Mouse (Mus musculus) lung, postnatal 10 days (tissue): ENCODE results near the gene 5730596B20Rik.

ENCODE experiments used
- DNase-seq: peaks from one replicate; pipeline ENCODE4 v3.0.0; 2021

5730596B20Rik gene

DNA sequence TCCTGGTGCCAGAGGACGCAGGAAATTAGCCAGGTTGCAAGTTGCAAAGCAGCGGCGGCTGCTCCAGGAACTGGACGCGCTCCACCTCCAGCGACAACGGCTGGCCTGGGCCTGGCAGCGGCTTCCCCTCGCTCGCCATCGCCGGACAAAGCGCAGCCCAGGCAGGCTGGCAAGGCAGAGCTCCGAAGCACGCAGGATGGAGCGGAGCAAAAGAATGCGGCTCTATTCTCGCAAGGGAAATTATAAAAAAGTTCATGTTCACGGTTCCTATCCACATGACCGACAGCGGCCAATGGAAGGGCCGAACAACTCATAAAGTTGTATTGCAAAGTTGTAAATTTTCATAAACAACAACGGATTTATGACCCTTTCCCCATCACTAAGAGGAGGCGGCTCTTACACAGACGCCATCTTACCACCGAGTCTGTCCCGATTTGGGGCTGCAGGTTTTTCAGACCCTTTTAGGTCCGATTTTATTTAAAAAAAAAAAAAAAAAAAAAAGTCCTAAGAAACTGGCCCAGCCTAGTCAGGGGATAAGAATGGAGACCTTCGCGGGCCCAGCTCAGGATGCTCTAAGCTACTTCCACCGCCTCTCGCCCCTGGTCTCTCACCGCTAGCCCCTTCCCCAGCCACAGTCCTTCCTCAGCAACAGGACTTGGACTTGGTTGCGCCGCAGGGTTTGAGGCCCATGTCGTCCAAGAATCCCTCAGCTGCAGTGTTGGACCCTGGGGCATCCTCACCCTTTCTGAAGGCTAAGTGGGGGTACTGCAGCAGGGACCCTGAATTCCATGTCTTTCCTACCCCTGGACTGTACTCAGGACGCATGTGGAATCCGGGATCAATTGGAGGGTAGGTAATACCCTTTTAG, 36.1 kb downstream of the 5730596B20Rik start, which contains the start of the genes Hoxa3 and Gm28308:
TSS of gene Hoxa3 (minus strand) at position 218 of the 868 bp plus-strand sequence.
TSS of gene Gm28308 (minus strand) at position 221 of the 868 bp plus-strand sequence.
- DNase-seq, result peak; percentile 65

DNA sequence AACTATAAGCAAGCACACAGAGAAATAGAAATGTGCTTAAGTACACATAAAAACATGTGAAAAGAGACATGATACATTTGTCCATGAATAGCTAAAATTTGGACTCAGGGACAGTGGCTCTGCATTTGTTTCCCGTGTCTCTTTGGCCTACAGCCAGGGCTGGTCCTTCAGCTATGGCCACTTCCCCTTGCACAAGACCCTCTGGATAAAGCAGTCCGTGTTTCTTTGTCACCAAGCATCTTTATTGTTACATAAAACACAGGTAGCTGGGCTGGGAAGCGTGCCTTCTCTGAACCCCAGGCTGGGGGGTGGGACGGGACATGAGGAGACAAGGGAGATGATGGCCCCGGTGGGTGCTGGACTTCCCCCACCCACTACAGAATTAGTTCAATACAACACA, 37.0 kb downstream of the 5730596B20Rik start:
- DNase-seq, result no peak

DNA sequence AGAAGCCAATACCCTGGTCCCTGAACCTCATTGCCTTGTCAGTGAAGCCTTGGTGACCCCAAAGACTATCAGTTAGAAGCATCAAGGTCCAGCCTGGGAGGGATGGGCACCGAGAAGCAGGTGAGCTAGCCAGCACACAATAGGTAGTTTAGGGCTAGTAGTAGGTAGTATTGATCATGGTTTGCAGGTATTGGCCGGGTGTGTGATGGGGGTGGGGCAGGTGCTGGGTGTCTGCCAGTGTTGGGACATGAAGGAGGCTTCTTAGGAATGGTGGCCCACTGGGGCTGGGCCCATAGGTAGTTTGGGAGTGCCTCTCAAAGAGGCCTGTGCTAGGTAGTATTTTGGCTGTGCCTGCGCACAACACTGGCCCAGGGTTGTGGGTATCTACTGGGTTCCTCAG, 37.8 kb downstream of the 5730596B20Rik start:
- no peak for DNase-seq

DNA sequence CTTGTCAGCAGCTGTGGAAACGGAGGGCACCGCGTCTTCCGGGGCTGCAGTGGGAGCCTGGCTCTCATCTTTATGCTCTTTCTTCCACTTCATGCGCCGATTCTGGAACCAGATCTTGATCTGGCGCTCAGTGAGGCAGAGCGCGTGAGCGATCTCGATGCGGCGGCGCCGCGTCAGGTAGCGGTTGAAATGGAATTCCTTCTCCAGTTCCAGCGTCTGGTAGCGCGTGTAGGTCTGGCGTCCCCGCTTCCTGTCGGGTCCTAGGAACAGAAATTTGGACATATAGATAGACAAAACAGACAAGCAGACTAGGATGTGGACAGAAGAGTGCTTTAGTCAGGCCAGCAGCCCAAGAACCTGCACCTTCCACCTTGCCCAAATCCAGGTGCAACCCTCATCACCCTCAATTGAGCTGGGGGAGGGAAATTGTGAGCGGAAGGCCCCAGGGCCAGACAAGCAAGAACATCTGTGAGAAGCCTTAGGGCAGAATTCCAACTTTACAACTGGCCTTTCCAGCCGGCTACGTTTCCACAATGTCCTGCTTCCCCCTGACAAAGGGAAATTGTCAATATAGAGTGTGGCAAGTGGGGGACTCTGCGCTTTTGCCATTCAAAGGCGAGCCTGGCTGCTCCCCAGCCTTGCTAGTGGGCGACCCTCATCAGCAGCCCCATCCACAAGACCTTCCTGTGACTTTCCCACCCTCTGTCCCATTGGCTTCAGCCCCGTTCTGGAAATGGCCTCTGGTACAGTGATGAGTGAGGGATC, 38.7 kb downstream of the 5730596B20Rik start:
- no peak for DNase-seq

DNA sequence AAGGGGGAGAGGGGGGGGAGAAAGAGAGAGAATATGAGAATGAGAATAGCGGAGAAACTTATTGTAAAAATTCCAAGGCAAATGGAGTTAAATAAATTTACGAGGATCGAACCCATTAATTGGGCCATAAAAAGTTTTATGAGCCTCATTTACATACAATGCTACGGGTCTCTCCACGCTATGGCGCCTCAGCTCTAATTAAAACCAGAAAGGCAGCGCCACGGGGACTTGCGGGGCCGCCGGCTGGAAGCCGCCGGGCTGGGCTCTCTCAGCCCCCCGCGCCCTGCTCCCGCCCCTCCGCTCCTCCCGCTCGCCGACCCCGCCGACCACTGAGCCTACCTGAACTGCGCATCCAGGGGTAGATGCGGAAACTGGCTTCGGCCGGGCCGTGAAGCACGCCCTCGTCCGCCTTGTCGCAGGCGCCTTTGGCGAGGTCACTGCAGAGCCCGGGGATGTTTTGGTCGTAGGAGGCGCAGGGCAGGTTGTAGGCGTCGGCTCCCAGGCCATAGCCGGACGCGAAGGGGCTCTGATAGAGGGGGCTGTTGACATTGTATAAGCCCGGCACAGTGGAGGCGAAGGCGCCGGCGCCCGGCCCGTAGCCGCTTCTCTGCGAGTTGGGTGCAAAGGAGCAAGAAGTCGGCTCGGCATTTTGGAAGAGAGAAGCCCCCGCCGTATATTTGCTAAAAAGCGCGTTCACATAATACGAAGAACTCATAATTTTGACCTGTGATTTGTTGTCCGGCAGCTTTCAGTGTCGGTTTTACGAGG, 39.6 kb downstream of the 5730596B20Rik start:
- DNase-seq, result no peak

DNA sequence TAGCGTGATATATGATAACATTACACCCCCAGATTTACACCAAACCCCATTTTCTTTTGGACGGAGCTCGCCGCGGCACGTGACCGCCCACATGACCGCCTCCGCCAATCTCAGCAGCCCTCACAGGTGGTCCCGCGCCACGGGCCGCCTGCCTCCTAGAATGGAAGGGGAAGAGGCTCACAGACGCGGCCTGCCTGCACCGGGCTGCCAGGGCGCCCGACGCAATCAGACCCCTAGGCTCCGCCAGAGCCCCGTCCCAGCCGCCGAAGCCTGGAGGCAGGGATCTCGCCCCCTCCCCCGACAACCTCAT, 40.1 kb downstream of the 5730596B20Rik start:
- DNase-seq, result peak; percentile 79

DNA sequence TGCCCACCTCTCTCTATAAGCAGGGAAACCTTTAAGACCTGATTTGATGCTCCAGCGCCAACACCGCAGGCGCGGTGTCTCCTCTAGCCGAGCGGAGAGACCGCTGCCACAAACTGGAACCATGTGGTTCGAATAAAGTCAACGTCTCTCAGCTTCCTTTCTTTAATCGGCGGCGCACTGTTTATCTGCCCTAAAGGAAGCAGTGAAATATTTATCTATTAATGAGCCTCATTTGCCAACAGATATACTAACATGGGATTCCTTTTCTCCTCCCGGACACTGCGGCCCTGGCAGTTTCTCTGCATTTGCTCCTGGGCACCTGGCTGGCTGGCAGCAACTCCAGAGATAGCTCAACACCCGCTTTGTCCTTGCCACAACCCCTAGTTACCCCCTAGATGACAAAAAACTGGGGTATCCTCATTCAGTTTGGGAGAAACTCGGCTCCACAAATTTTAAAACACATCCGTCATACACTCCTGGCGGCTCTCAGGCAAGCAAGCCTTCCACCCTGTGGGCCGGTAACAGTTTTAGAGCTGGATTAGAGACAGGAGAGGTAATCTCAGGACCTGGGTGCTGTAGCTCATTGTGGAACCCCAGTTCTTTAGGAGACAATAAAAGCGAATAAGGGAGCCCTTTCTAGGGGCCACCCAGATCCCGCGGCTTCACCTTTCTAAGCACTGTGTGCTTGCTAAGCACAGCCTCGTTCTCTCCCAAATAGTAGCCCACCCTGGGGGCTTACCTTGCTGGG, 40.8 kb downstream of the 5730596B20Rik start:
- DNase-seq, result no peak

DNA sequence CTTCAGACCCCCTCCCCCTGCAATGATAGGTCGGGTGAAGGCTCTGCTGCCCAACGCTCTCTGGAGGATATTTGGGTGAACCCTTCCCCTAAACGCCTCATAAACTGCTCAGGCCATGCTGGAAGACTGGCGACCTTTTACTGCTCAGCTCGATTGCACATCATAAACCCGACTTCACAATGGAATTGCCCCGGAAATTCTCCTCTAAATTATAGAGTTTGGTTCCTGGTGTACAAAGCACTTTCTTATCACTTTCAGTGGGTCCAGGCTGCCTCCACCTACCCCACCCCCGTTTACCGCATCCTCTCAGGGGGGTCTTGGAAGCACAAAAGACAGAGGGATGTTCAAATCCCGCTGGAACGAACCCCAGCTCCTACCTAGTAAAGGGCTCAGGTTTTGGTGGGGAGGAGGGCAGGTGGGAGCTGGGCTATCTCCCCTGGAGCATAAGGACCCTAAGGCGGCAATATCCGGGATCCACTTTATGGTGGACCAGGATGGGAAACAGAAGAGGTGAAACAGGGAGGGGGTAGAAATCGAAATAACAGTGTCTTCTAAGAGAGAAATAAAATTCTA, 41.4 kb downstream of the 5730596B20Rik start:
- DNase-seq, result no peak

DNA sequence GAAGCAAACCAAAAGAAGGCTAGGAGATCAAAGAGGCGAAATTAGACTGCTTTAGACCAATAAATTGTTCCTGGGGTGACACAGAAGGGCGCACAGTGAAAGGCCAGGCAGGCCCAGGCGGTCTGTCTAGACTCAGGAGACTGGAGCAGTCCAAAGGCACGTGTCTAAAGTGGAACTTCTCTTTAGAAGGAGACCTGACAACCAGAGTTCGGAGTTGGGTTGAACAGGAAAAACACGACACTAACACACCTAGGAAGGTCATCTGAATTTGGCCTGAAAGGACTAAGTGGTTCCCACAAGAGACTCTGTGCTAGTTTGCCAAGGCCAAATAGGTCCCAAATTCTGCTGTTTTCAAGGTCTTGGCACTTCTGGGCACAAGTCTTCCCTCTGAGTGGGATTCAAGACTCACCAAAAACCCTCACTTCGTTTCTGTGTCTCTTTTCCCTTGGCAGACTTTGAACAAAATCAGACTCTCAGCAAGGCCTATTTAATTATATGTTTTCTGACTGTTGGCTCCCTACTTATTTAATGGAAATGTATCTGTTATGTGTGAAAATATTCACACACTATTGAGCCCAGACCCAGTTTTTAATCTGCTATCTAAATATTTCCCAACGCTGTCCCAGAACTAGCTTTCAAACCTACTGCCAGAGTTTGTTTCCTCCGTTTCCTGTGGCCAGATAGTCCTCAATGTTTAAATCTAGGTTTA, 42.1 kb downstream of the 5730596B20Rik start:
- DNase-seq, result no peak

DNA sequence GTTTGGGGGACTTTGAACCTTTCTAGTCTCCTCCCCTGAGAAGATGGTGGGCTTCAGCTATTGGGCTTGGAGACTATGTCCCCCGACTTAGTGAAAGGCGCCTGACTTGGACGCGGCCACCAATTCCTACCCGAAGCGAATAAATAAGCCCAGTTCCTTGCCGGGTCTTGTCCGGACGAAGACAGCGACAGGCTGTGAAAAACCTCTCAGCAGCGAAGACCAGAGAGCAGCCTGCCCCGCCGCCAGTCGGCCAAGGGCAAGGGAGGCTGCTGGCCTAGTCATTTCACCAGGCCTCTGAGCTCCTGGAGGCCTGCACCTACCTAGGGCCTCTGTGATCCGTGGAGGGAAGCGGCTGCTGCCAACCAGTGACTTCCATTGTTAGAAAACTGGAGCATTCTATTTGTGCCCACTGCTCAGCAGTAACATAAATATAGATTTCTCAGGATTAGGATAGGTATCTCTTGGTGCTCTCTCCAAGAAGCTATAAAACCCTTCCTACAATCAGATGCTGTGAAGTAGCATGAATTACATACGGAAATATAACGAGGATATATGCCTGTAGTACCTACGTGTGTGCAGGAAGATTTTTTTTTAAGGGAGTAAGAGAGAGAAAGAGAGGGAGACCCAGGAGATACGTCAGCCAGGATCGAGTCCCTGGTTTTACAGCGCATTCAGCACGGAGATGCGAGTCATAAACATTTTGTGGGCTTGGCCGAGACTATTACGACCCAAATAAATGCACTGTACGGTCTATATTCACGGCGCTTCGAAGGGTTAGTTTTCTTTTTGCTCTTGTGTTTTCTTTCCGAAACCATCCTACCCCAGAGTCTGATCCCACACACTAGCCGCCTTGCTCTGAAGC, 42.9 kb downstream of the 5730596B20Rik start:
- no peak for DNase-seq

DNA sequence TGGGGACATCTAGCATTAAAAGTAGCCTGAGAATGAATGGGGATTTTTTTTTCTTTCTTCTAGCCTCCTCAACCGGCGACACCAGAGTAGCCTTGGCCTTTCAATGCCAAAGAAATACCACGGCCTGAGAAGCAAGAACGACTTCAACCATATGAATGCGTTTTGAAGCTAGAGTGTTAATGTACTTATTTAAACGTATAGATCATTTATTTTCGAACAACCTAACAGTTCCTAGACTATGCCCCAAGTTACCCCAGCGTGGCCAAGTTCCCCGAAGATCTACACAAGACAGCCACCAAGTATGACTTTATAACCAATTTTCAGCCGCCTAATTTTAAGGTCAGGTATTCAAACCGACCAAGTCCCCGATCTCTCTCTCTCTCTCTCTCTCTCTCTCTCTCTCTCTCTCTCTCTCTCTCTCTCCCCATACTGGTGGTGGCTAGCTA, 43.6 kb downstream of the 5730596B20Rik start:
- DNase-seq, result no peak

DNA sequence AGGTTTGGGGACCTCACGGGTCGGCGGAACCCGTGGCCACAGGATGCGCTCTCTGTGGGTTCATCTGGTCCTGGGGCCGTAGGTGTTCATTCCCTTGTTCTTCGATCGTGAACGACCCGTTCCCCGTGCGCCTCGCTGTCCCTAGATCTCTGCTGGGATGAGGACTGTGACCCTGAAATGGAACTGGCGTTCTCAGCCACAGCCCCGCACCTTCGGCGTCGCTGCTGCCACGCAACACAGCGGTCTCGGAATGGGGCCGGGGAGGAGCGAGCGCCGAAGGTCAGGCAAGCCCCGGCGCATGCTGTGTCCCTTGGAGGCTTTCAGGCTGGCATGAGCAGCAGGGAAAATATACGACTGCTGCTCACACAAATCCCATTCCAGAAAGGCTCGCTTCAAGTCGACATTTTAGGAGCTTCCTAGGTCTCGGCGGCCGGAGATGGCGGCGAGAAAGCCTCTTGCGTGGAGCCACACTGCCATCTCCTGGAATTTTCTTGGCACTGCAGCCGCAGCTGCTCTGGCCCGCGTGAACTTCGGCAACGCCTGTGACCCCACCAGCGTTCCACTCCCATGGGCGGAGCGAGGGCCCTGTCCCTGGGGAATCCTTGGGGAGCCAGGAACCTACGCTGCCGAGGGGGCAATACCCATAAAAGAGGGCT, 44.2 kb downstream of the 5730596B20Rik start, which contains the start of gene Hoxa7:
TSS of gene Hoxa7 (minus strand) at position 518 of the 656 bp plus-strand sequence.
- peak; percentile 90 for DNase-seq

DNA sequence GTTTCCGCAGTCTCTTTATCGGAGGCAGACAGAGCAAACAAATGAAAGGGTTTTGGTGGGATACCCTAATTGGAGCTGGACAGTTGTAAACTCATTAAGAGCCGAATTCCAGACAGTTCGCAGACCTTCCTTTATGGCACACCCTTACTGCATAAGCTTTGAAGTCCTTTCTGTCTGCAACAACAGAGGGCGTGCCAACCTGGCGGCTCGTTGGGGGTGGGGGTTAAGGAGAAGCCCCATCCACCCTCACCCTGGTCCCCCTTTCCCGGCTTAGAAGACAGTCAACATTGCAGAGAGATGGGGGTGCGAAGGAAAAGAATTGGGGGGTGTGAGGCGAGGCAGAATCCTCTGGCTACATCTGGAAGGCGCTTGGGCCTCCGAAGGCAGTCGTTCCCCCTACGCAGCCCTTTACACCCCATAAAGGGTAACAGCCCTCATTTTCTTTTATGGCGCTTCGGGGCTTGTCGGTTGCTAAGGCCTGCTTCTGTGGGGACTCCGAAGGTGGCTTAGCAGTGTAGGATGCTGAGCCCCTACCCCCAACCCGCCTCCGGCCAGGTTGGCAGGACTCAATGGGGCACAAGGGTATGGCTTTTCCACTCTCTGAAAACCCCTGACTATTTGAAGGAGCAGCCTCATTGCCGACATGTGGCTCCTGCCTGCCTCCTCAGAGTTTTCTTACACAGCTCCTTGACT, 44.8 kb downstream of the 5730596B20Rik start:
- no peak for DNase-seq

DNA sequence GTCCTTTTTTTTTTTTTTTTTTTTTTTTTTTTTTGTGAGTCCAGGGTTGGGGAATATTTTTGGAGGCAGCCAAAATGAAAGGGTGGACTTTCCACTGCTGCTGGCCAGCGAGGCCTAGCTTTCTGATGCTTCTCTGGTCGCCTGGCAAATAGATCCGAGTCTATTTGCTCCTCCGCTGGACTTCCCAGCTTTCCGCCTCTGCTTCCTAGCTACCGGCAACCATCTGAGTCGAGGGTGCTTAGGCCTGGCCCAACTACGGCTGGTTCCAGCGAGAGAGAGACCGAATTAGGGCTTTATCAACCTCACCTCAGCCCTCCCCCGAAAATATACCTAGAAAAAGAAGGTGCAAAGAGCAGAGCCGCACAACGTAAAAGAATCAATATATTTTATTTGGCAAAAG, 45.4 kb downstream of the 5730596B20Rik start:
- DNase-seq, result no peak

DNA sequence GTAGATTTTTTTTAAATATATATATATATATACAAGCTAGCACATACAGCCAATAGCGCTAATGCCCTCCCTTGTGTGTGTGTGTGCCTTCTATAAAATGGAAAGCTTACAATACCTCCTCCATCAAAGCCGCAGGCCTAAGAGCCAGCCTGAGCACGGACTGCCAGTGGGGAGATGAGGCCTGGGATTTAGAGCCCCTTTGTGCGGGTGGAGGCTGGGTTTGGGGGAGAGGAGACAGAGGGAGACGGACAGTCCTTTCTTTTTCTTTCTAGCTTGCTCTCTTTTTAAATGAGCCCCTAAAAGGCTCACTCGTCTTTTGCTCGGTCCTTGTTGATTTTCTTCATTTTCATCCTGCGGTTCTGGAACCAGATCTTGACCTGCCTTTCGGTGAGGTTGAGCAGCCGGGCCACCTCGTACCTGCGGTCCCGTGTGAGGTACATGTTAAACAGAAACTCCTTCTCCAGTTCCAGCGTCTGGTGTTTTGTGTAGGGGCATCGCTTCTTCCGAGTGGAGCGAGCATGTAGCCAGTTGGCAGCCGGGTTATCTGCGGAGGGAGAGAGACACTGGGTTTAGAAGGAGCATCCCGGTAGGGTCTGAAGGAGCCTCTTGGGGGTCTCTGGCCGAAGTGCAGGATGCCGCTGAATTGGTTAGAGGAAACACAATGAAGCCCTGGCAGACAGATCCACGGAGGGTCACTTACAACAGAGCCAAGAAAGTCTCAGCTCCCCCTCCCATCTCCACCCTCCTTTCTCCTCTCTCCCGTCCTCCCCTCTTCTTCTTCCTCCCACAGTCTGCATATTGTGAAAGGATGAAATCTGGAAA, 46.9 kb downstream of the 5730596B20Rik start:
- no peak for DNase-seq

DNA sequence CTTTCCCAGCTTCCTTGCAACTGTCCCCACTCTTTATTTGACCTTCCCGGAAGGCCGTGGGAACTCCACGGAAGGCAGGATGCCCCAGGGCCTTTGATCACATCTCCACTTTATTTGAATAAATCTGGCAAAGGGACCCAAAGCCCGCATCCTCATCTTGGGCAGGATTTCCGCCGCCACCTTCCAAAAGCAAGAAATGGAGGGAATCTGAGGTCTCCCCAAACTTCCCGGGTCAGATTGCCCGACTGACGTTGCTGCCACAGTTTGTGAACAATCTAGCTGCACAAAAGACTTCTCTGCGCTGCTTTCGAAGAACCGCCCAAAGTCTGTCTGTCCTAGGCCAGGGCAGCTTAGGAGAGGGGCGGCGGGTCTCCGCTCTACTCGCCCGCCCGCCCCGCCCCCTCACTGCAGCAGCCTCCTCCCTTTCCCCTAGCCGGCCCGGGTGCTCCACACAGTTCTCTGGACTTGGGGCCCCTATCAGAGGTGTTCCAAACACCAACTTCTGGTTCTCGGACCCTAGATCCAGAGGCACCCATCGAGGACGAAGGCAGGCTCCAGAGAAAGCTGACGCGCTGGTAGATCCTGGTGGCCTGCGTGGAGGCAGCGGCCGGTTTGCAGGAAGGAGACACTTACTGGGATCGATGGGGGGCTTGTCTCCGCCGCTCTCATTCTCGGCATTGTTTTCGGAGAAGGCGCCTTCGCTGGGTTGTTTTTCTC, 47.8 kb downstream of the 5730596B20Rik start:
- DNase-seq, result no peak
